Mouse (Mus musculus): ENCODE results near the gene Fam19a2. TPM values are rescaled to one million over a fixed set of nuclear protein-coding genes. Genes with fewer than 3 reads are reported as not detected.

Fam19a2 gene
- polyA plus RNA-seq, 1 experiment from 2014 or later: 4.4 TPM

DNA sequence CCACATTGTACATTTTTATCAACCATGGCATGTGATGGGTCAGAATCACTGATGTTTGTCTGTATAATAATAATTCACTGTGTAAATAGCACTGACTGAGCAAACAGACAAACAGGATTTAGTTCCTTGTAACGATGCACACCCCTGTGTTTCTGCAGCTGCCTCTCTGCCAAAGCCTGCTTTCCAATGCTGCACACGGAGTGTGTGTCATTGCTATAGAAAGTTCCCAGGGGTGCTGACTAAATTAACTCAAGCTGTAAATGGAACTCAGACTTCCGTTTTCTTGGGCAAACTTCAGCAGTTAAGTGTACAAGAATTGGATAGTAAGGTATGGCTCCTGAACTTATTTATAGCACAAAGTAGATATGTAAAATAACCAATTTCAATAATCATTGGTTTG is 138.7 kb downstream of the Fam19a2 start:
- Histone ChIP-seq H3K9me3 (ENCODE audit: control insufficient read depth, low read length) (peaks cover 2% of the 10 kb centered on the region; the same call in 1 of the 2 replicates), H3K36me3 (ENCODE audit: control insufficient read depth, insufficient read depth, low read length) (no peaks in the 10 kb centered on the region), H3K27ac (ENCODE audit: low read depth, low read length) (no peak overlapping the region), H3K4me3 (ENCODE audit: low read depth, low read length) (no peak overlapping the region), H3K9ac (ENCODE audit: low read length) (no peak overlapping the region), H3K27me3 (ENCODE audit: control insufficient read depth, insufficient read depth, low read length) (no peaks in the 10 kb centered on the region), H3K4me2 (ENCODE audit: low read depth, low read length, severe bottlenecking) (no peak overlapping the region), H3K4me1 (replicated peaks; ENCODE audit: control insufficient read depth, insufficient read depth, low read length) (no peaks in the 10 kb centered on the region; the same call in 1 of the 2 replicates)
- 53% methylated on average over 3 of the region's 3 CpGs for WGBS
- DNase-seq (ENCODE audit: low spot score) (no peak), ATAC-seq (replicated peaks; ENCODE audit: low FRiP score) (no peak)

DNA sequence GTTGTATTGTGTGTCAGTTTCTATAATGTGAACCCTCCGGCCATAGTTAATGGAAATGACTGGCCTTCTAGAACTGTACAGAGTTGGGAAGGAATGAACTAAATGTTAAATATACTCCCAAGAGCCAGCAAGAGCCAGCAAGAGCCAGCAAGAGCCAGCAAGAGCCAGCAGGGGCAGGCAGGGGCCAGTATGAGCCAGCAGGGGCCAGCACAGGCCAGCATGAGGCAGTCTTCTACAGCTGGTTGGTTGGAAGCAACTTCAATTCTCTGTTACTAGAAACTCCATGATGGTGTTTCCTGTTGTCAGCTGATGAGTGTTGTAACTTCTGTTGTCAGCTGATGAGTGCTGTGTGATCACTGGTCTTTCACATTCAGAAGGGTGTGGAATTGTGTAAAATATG is 151.2 kb downstream of the Fam19a2 start:
- ATAC-seq (replicated peaks; ENCODE audit: low FRiP score): no peak
- Histone ChIP-seq H3K4me3 (ENCODE audit: low read depth, low read length) (no peak overlapping the region), H3K36me3 (ENCODE audit: control insufficient read depth, insufficient read depth, low read length) (no peaks in the 10 kb centered on the region), H3K4me1 (replicated peaks; ENCODE audit: control insufficient read depth, insufficient read depth, low read length) (no peaks in the 10 kb centered on the region), H3K4me2 (ENCODE audit: low read depth, low read length, severe bottlenecking) (no peak overlapping the region), H3K9ac (ENCODE audit: low read length) (no peak overlapping the region), H3K27ac (ENCODE audit: low read depth, low read length) (no peak overlapping the region), H3K9me3 (ENCODE audit: control insufficient read depth, low read length) (no peaks in the 10 kb centered on the region), H3K27me3 (ENCODE audit: control insufficient read depth, insufficient read depth, low read length) (no peaks in the 10 kb centered on the region)
- 97% methylated on average over 1 of the region's 1 CpGs for WGBS
- no peak for DNase-seq (ENCODE audit: low spot score)

DNA sequence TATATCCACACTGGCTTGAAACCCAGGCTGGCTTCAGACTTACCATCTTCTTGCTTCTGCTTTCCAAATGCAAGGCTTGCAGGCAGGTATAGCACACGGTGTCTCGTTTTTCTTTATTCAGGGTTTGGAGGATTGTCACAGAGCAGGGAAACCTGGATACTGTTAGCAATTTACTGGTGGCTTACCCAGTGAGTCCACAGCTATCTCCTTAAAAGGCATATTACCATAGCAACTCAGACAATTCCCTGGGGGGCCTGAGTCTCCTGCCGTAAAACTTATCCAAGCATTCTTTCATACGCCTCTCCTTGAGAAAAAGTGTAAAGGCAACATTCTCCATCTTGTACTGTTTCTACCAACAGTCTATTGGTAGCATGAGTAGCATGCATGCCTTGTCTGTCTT is 152.2 kb downstream of the Fam19a2 start:
- DNase-seq (ENCODE audit: low spot score) (no peak), ATAC-seq (replicated peaks; ENCODE audit: low FRiP score) (no peak)
- no peak overlapping the region for H3K9ac ChIP-seq (ENCODE audit: low read length)
- H3K4me2 ChIP-seq (ENCODE audit: low read depth, low read length, severe bottlenecking): no peak overlapping the region
- no peak overlapping the region for H3K4me3 ChIP-seq (ENCODE audit: low read depth, low read length)
- H3K4me1 ChIP-seq (replicated peaks; ENCODE audit: control insufficient read depth, insufficient read depth, low read length): no peaks in the 10 kb centered on the region
- H3K9me3 ChIP-seq (ENCODE audit: control insufficient read depth, low read length): no peaks in the 10 kb centered on the region
- no peak overlapping the region for H3K27ac ChIP-seq (ENCODE audit: low read depth, low read length)
- H3K27me3 ChIP-seq (ENCODE audit: control insufficient read depth, insufficient read depth, low read length): no peaks in the 10 kb centered on the region
- H3K36me3 ChIP-seq (ENCODE audit: control insufficient read depth, insufficient read depth, low read length): no peaks in the 10 kb centered on the region
- WGBS: 63% methylated on average over 4 of the region's 4 CpGs

DNA sequence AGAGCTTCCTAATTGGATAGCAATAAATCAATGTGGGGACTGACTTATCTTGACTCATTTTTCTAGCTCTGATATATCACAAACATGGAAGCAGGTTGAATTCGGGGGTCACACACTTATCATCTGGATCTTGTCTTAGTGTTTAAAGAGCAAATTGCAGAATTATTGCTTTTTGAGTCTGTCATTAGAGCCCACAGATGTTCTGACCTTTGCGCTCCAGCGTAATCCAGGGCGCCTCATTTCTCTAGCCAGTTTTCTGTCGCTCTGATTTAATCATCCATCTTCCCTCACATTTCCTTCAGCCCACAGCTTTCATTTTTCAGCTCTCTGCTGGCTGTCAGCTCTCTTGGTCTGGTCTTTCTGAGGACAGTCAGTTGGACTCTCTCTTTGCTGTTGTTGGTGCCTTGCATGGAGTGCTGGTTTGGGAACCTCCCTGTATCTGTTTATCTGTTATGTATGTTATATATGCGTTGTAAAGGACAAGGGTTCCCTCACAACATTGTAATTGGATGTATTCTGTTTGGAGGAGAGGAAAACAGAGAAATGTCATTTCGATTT is 154.9 kb downstream of the Fam19a2 start:
- WGBS: 83% methylated on average over 7 of the region's 7 CpGs
- Histone ChIP-seq H3K9me3 (ENCODE audit: control insufficient read depth, low read length) (no peaks in the 10 kb centered on the region), H3K9ac (ENCODE audit: low read length) (no peak overlapping the region), H3K27ac (ENCODE audit: low read depth, low read length) (no peak overlapping the region), H3K27me3 (ENCODE audit: control insufficient read depth, insufficient read depth, low read length) (no peaks in the 10 kb centered on the region), H3K36me3 (ENCODE audit: control insufficient read depth, insufficient read depth, low read length) (no peaks in the 10 kb centered on the region), H3K4me1 (replicated peaks; ENCODE audit: control insufficient read depth, insufficient read depth, low read length) (no peaks in the 10 kb centered on the region), H3K4me2 (ENCODE audit: low read depth, low read length, severe bottlenecking) (no peak overlapping the region), H3K4me3 (ENCODE audit: low read depth, low read length) (no peak overlapping the region)
- DNase-seq (ENCODE audit: low spot score): no peak
- no peak for ATAC-seq (replicated peaks; ENCODE audit: low FRiP score)

DNA sequence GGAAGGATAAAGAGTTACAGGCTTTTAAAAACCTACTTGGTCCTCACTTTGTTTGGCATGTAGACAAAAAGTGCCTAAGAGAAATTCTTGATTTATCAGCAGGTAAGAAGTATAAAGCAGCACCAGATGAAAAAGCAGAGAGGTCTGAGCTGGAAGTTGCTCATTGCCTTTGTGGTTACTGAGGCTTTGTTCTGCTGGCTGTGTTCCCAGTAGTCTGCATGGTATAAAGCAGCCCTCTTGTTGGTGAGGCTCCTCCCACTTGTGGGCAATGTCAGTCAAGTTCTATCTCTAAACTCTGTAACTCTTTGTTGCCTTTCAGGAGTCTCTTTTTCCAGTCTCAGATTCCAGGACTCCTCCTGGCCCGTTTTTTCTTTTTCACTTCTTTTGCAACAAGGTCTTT is 156.5 kb downstream of the Fam19a2 start:
- Histone ChIP-seq H3K9ac (ENCODE audit: low read length) (no peak overlapping the region), H3K4me1 (replicated peaks; ENCODE audit: control insufficient read depth, insufficient read depth, low read length) (no peaks in the 10 kb centered on the region), H3K27me3 (ENCODE audit: control insufficient read depth, insufficient read depth, low read length) (no peaks in the 10 kb centered on the region), H3K9me3 (ENCODE audit: control insufficient read depth, low read length) (no peaks in the 10 kb centered on the region), H3K27ac (ENCODE audit: low read depth, low read length) (no peak overlapping the region), H3K36me3 (ENCODE audit: control insufficient read depth, insufficient read depth, low read length) (no peaks in the 10 kb centered on the region), H3K4me2 (ENCODE audit: low read depth, low read length, severe bottlenecking) (no peak overlapping the region), H3K4me3 (ENCODE audit: low read depth, low read length) (no peak overlapping the region)
- 86% methylated on average over 1 of the region's 1 CpGs for WGBS
- DNase-seq (ENCODE audit: low spot score): no peak
- no peak; the same call in 1 of the 2 replicates for ATAC-seq (replicated peaks; ENCODE audit: low FRiP score)

DNA sequence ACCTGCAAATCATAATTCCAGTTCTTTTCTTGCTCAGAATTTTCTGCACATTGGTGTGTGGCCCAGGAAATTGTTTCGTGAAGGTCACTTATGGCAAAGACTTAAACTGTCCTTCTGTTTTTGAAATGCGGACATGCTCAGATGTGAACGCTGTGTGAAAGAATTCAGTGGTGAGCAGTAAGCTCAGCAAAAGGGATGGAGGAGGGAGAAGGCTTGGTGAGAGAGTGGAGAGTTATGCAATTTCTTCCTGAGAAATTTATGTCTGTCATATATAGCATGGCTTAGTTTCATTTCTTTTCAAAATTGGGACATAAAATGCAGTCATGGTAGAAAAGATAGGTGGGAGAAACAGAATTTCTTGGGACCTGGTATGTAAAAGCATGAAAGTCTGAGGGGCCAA is 160.7 kb downstream of the Fam19a2 start:
- Histone ChIP-seq H3K4me3 (ENCODE audit: low read depth, low read length) (no peak overlapping the region), H3K4me1 (replicated peaks; ENCODE audit: control insufficient read depth, insufficient read depth, low read length) (no peaks in the 10 kb centered on the region), H3K36me3 (ENCODE audit: control insufficient read depth, insufficient read depth, low read length) (no peaks in the 10 kb centered on the region), H3K9me3 (ENCODE audit: control insufficient read depth, low read length) (no peaks in the 10 kb centered on the region), H3K27ac (ENCODE audit: low read depth, low read length) (no peak overlapping the region), H3K9ac (ENCODE audit: low read length) (no peak overlapping the region), H3K27me3 (ENCODE audit: control insufficient read depth, insufficient read depth, low read length) (no peaks in the 10 kb centered on the region), H3K4me2 (ENCODE audit: low read depth, low read length, severe bottlenecking) (no peak overlapping the region)
- DNase-seq (ENCODE audit: low spot score): no peak
- WGBS: 93% methylated on average over 3 of the region's 3 CpGs
- ATAC-seq (replicated peaks; ENCODE audit: low FRiP score): no peak

DNA sequence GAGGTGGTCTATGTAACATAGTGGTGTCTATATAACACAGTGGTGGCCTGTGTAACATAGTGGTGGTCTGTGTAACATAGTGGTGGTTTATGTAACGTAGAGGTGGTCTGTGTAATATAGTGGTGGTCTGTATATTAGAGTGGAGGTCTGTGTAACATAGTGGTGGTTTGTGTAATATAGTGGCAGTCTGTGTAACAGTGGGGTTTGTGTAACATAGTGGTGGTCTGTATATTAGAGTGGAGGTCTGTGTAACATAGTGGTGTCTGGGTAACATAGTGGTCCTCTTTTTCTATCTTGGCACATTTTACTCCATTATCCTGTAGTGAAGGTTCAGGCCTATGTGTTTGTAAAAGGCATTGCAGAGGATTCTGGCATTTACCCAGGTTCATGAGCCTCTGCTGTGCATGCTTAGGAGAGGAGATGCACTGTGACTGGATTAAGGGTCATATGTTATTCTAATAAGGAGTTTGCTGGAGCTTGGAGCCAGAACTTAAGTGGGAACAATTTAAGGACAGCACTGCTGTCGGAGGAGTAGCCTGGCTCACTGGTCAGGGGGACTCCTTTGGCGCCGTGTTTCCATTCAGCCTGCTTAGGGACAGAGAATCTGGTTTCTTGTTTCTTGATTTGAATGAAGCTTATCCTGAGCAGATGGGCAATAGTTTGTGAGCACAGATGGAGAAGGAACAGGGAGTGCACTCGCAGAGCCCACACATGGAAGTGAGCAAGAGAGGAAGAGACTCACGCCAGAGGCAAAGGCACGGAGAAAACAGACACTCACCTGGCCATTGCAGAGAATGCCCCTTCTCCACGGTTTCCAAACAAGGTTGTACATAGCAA is 162.9 kb downstream of the Fam19a2 start:
- 83% methylated on average over 8 of the region's 8 CpGs for WGBS
- Histone ChIP-seq H3K4me1 (replicated peaks; ENCODE audit: control insufficient read depth, insufficient read depth, low read length) (no peaks in the 10 kb centered on the region), H3K9ac (ENCODE audit: low read length) (no peak overlapping the region), H3K36me3 (ENCODE audit: control insufficient read depth, insufficient read depth, low read length) (no peaks in the 10 kb centered on the region), H3K27ac (ENCODE audit: low read depth, low read length) (no peak overlapping the region), H3K4me3 (ENCODE audit: low read depth, low read length) (no peak overlapping the region), H3K4me2 (ENCODE audit: low read depth, low read length, severe bottlenecking) (no peak overlapping the region), H3K9me3 (ENCODE audit: control insufficient read depth, low read length) (no peaks in the 10 kb centered on the region), H3K27me3 (ENCODE audit: control insufficient read depth, insufficient read depth, low read length) (no peaks in the 10 kb centered on the region)
- no peak for ATAC-seq (replicated peaks; ENCODE audit: low FRiP score)
- DNase-seq (ENCODE audit: low spot score): no peak

DNA sequence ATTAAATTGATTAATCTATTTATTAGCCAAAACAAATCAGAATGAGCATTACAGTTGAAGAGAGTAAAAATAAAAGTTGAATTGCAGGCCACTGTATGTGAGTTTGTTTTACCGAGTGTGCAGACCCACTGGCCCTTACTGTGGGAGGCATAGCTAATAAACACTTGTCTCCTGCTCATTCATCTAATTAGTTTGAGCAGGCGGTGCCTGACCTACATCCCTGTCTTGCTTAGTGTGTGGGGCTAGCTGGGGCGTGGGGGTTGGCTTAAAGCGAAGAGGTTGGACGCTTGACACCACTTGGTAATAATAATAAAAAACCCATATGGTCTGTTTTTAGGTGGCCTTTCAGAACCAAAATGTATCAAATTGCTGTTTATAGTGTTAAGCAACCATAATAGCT is 167.8 kb downstream of the Fam19a2 start:
- no peak for ATAC-seq (replicated peaks; ENCODE audit: low FRiP score)
- H3K36me3 ChIP-seq (ENCODE audit: control insufficient read depth, insufficient read depth, low read length): no peaks in the 10 kb centered on the region
- no peak overlapping the region for H3K9ac ChIP-seq (ENCODE audit: low read length)
- no peak for DNase-seq (ENCODE audit: low spot score)
- no peak overlapping the region for H3K27ac ChIP-seq (ENCODE audit: low read depth, low read length)
- no peaks in the 10 kb centered on the region for H3K4me1 ChIP-seq (replicated peaks; ENCODE audit: control insufficient read depth, insufficient read depth, low read length)
- no peak overlapping the region for H3K4me3 ChIP-seq (ENCODE audit: low read depth, low read length)
- no peak overlapping the region for H3K4me2 ChIP-seq (ENCODE audit: low read depth, low read length, severe bottlenecking)
- 76% methylated on average over 5 of the region's 5 CpGs for WGBS
- no peaks in the 10 kb centered on the region for H3K9me3 ChIP-seq (ENCODE audit: control insufficient read depth, low read length)
- H3K27me3 ChIP-seq (ENCODE audit: control insufficient read depth, insufficient read depth, low read length): no peaks in the 10 kb centered on the region

DNA sequence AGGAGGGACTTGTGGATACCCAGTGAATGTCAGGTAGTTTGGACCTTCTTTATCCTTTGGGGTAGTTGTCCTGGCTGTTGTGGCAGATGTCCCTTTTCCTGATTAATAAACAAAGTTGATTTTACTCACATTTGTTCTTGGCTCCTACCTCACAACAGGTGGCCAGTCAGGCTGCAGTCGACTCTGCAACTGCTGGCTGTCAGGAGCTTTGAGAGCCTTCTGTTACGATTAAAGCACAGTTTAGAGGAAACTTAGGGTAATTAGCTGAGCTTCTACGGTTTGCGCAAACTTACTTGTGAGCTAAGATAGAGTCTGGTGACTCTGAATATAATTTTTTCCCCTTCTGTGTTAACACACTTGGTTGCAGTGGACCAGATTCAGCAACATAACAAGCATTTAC is 173.8 kb downstream of the Fam19a2 start:
- WGBS: 77% methylated on average over 4 of the region's 4 CpGs
- no peak for DNase-seq (ENCODE audit: low spot score)
- no peak overlapping the region for H3K4me3 ChIP-seq (ENCODE audit: low read depth, low read length)
- no peak for ATAC-seq (replicated peaks; ENCODE audit: low FRiP score)
- no peaks in the 10 kb centered on the region for H3K4me1 ChIP-seq (replicated peaks; ENCODE audit: control insufficient read depth, insufficient read depth, low read length)
- no peaks in the 10 kb centered on the region for H3K36me3 ChIP-seq (ENCODE audit: control insufficient read depth, insufficient read depth, low read length)
- no peak overlapping the region for H3K9ac ChIP-seq (ENCODE audit: low read length)
- no peaks in the 10 kb centered on the region for H3K27me3 ChIP-seq (ENCODE audit: control insufficient read depth, insufficient read depth, low read length)
- H3K4me2 ChIP-seq (ENCODE audit: low read depth, low read length, severe bottlenecking): no peak overlapping the region
- no peak overlapping the region for H3K27ac ChIP-seq (ENCODE audit: low read depth, low read length)
- no peaks in the 10 kb centered on the region for H3K9me3 ChIP-seq (ENCODE audit: control insufficient read depth, low read length)
